Mouse (Mus musculus) ES-E14 (cell line): Measurements from ENCODE around the gene Cmbl.

Experiments
- CHD2 ChIP-seq: IDR thresholded peaks from 2 replicates; pipeline ENCODE4 v1.6.1; 2014; ENCODE audit warnings: mild to moderate bottlenecking, low read depth, low read length, inconsistent platforms
- HCFC1 ChIP-seq: IDR thresholded peaks from 2 replicates; pipeline ENCODE4 v1.6.1; 2012; ENCODE audit warnings: low read length, inconsistent platforms, borderline replicate concordance; ENCODE audit not compliant: insufficient read depth
- MAFK ChIP-seq: IDR thresholded peaks from 2 replicates; pipeline ENCODE4 v1.6.1; 2014; ENCODE audit warnings: mild to moderate bottlenecking, low read depth, low read length, inconsistent platforms; ENCODE audit not compliant: insufficient read depth
- ZC3H11A ChIP-seq: IDR thresholded peaks from 2 replicates; pipeline ENCODE4 v1.6.1; 2012; ENCODE audit warnings: low read depth, mild to moderate bottlenecking, inconsistent platforms, low read length, borderline replicate concordance

- TF ChIP-seq HCFC1 (no peak), ZC3H11A (no peak), CHD2 (no peak), MAFK (no peak)
Measured at GRCm38 (mm10) chr15:31585238-31585637, 20.0 kb downstream of the Cmbl start.
